Mouse (Mus musculus) hindbrain, embryonic 16.5 days (tissue): ENCODE measurements at regions not wholly inside any gene's neighbourhood (a gene's known extent, or its start where the extent isn't known, plus 50 kb on each side); places are given as distances from the start of the nearest gene placed in this dataset.

Experiments used
- ATAC-seq: fragments of 200-750 bp; cut with Nextera tagmentation; 2 replicates; pipeline ENCODE4 v1.8.0; 2017; ENCODE audit warnings: moderate TSS enrichment, moderate library complexity
- H3K27ac ChIP-seq: fragments of 300-500 bp; sonication (generic); 2 replicates; pipeline ENCODE4 v1.5.1; 2014; ENCODE audit warnings: low read depth, mild to moderate bottlenecking, control low read depth, low read length, moderate library complexity
- H3K27me3 ChIP-seq: fragments of 300-500 bp; sonication (generic); replicated peaks from 2 replicates; pipeline ENCODE4 v1.6.1; 2014; ENCODE audit warnings: low read length; ENCODE audit not compliant: control insufficient read depth, insufficient read depth
- H3K36me3 ChIP-seq: fragments of 300-500 bp; sonication (generic); 2 replicates; pipeline ENCODE4 v1.6.1; 2014; ENCODE audit warnings: mild to moderate bottlenecking, low read length, moderate library complexity, mixed read lengths; ENCODE audit not compliant: control insufficient read depth, insufficient read depth
- H3K4me1 ChIP-seq: fragments of 300-500 bp; sonication (generic); 2 replicates; pipeline ENCODE4 v1.6.1; 2014; ENCODE audit warnings: low read depth, low read length; ENCODE audit not compliant: control insufficient read depth, insufficient read depth
- H3K4me2 ChIP-seq: fragments of 300-500 bp; sonication (generic); 2 replicates; pipeline ENCODE4 v1.6.1; 2014; ENCODE audit warnings: mild to moderate bottlenecking, low read length, control low read depth, moderate library complexity
- H3K4me3 ChIP-seq: fragments of 300-500 bp; sonication (generic); 2 replicates; pipeline ENCODE4 v1.5.1; 2014; ENCODE audit warnings: mild to moderate bottlenecking, low read length, control low read depth, moderate library complexity
- H3K9ac ChIP-seq: fragments of 300-500 bp; sonication (generic); 2 replicates; pipeline ENCODE4 v1.6.1; 2014; ENCODE audit warnings: low read depth, mild to moderate bottlenecking, control low read depth, low read length, moderate library complexity
- H3K9me3 ChIP-seq: fragments of 300-500 bp; sonication (generic); 2 replicates; pipeline ENCODE4 v1.6.1; 2014; ENCODE audit warnings: mild to moderate bottlenecking, low read length, moderate library complexity; ENCODE audit not compliant: control insufficient read depth
- WGBS: fragments of 180-500 bp; shearing (Covaris S2); extraction: QIAGEN DNeasy Blood & Tissue Kit; methylation state at CpG from one replicate; pipeline ENCODE4 v1.1.7; 2014; 5-methylcytosine and 5-hydroxymethylcytosine counted together

- H3K27ac ChIP-seq, result no peak overlapping the region
- no peak overlapping the region for H3K4me3 ChIP-seq
- H3K9ac ChIP-seq, result no peak overlapping the region
- H3K4me2 ChIP-seq, result no peak overlapping the region
- peaks cover 2% of the 10 kb centered on the region for H3K4me1 ChIP-seq
- no peaks in the 10 kb centered on the region for H3K36me3 ChIP-seq
- no peaks in the 10 kb centered on the region for H3K9me3 ChIP-seq
- 64% methylated on average over 5 of the region's 5 CpGs for WGBS
- 0 out of 2 replicates have a peak, but pooled peaks have one; percentile 27 for ATAC-seq
- no peaks in the 10 kb centered on the region for H3K27me3 ChIP-seq
Observed at GRCm38 (mm10) chr6:135541566-135541965, 179.2 kb downstream of the Emp1 start.

- Histone ChIP-seq H3K4me1 (peaks cover 2% of the 10 kb centered on the region), H3K9ac (no peak overlapping the region), H3K36me3 (no peaks in the 10 kb centered on the region), H3K27ac (no peak overlapping the region), H3K9me3 (no peaks in the 10 kb centered on the region), H3K27me3 (no peaks in the 10 kb centered on the region), H3K4me2 (no peak overlapping the region), H3K4me3 (no peak overlapping the region)
- 57% methylated on average over 5 of the region's 5 CpGs for WGBS
- ATAC-seq, result no peak
Observed at GRCm38 (mm10) chr6:135542356-135542755, 180.0 kb downstream of the Emp1 start.

GRCm38 (mm10) chr6:135543390-135543789 is 181.0 kb downstream of the Emp1 start:
- Histone ChIP-seq H3K4me3 (no peak overlapping the region), H3K4me1 (peaks cover 2% of the 10 kb centered on the region), H3K9me3 (no peaks in the 10 kb centered on the region), H3K27me3 (no peaks in the 10 kb centered on the region), H3K27ac (no peak overlapping the region), H3K9ac (no peak overlapping the region), H3K4me2 (no peak overlapping the region), H3K36me3 (no peaks in the 10 kb centered on the region)
- 65% methylated on average over 3 of the region's 3 CpGs for WGBS
- ATAC-seq, result no peak

GRCm38 (mm10) chr6:135543863-135544262 is 181.5 kb downstream of the Emp1 start:
- H3K4me2 ChIP-seq, result no peak overlapping the region
- no peak overlapping the region for H3K9ac ChIP-seq
- no peak for ATAC-seq
- H3K9me3 ChIP-seq, result no peaks in the 10 kb centered on the region
- no peak overlapping the region for H3K4me3 ChIP-seq
- H3K4me1 ChIP-seq, result peaks cover 2% of the 10 kb centered on the region
- H3K27ac ChIP-seq, result no peak overlapping the region
- WGBS, result 43% methylated on average over 3 of the region's 3 CpGs
- H3K36me3 ChIP-seq, result no peaks in the 10 kb centered on the region
- no peaks in the 10 kb centered on the region for H3K27me3 ChIP-seq

GRCm38 (mm10) chr6:135550368-135550950 is 188.1 kb downstream of the Emp1 start:
- no peaks in the 10 kb centered on the region for H3K27me3 ChIP-seq
- no peak for ATAC-seq
- no peaks in the 10 kb centered on the region for H3K4me1 ChIP-seq
- H3K4me2 ChIP-seq, result no peak overlapping the region
- no peak overlapping the region for H3K27ac ChIP-seq
- H3K36me3 ChIP-seq, result no peaks in the 10 kb centered on the region
- no peak overlapping the region for H3K9ac ChIP-seq
- no peaks in the 10 kb centered on the region for H3K9me3 ChIP-seq
- no peak overlapping the region for H3K4me3 ChIP-seq
- WGBS, result 48% methylated on average over 3 of the region's 3 CpGs

GRCm38 (mm10) chr6:135552396-135552795 is 190.1 kb downstream of the Emp1 start:
- H3K9me3 ChIP-seq, result no peaks in the 10 kb centered on the region
- H3K36me3 ChIP-seq, result no peaks in the 10 kb centered on the region
- no peak overlapping the region for H3K4me2 ChIP-seq
- H3K9ac ChIP-seq, result no peak overlapping the region
- no peaks in the 10 kb centered on the region for H3K27me3 ChIP-seq
- no peak overlapping the region for H3K4me3 ChIP-seq
- H3K4me1 ChIP-seq, result no peaks in the 10 kb centered on the region
- no peak for ATAC-seq
- WGBS, result 84% methylated on average over 3 of the region's 3 CpGs
- no peak overlapping the region for H3K27ac ChIP-seq

- H3K36me3 ChIP-seq, result no peaks in the 10 kb centered on the region
- 33% methylated on average over 5 of the region's 5 CpGs for WGBS
- H3K9ac ChIP-seq, result no peak overlapping the region
- no peak overlapping the region for H3K4me2 ChIP-seq
- H3K27ac ChIP-seq, result peak overlapping the region; percentile 70; the same call in 1 of the 2 replicates
- no peak overlapping the region for H3K4me3 ChIP-seq
- H3K4me1 ChIP-seq, result peaks cover 9% of the 10 kb centered on the region
- ATAC-seq, result peak; percentile 97
- no peaks in the 10 kb centered on the region for H3K27me3 ChIP-seq
- no peaks in the 10 kb centered on the region for H3K9me3 ChIP-seq
Observed at GRCm38 (mm10) chr6:135559501-135559907, 197.2 kb downstream of the Emp1 start.

GRCm38 (mm10) chr6:135562267-135562666 is 199.9 kb downstream of the Emp1 start:
- no peaks in the 10 kb centered on the region for H3K36me3 ChIP-seq
- no peak overlapping the region for H3K9ac ChIP-seq
- H3K27ac ChIP-seq, result no peak overlapping the region
- no peak for ATAC-seq
- WGBS, result 75% methylated on average over 2 of the region's 2 CpGs
- no peak overlapping the region for H3K4me3 ChIP-seq
- H3K9me3 ChIP-seq, result no peaks in the 10 kb centered on the region
- H3K4me2 ChIP-seq, result no peak overlapping the region
- peaks cover 9% of the 10 kb centered on the region for H3K4me1 ChIP-seq
- H3K27me3 ChIP-seq, result no peaks in the 10 kb centered on the region

- ATAC-seq, result no peak
- no peaks in the 10 kb centered on the region for H3K36me3 ChIP-seq
- peaks cover 9% of the 10 kb centered on the region for H3K4me1 ChIP-seq
- H3K9ac ChIP-seq, result no peak overlapping the region
- no peaks in the 10 kb centered on the region for H3K9me3 ChIP-seq
- no peak overlapping the region for H3K27ac ChIP-seq
- H3K4me3 ChIP-seq, result no peak overlapping the region
- H3K4me2 ChIP-seq, result no peak overlapping the region
- no peaks in the 10 kb centered on the region for H3K27me3 ChIP-seq
Observed at GRCm38 (mm10) chr6:135563766-135564165, 201.4 kb downstream of the Emp1 start.

GRCm38 (mm10) chr6:135569086-135569485 is 206.7 kb downstream of the Emp1 start:
- no peak for ATAC-seq
- Histone ChIP-seq H3K4me2 (no peak overlapping the region), H3K4me1 (no peaks in the 10 kb centered on the region), H3K36me3 (no peaks in the 10 kb centered on the region), H3K4me3 (no peak overlapping the region), H3K9me3 (no peaks in the 10 kb centered on the region), H3K9ac (no peak overlapping the region), H3K27ac (no peak overlapping the region), H3K27me3 (no peaks in the 10 kb centered on the region)
- WGBS, result 50% methylated on average over 1 of the region's 1 CpGs
